Mouse (Mus musculus): ENCODE data around the gene Sdr9c7.
"Not testable (repeated sequence)": the region's sequence is repeated elsewhere in the genome, so short reads cannot be mapped to it uniquely, and the experiment has no call there.

The Sdr9c7 gene

GRCm38 (mm10) chr10:127898218-127898617 lies at the start of gene Sdr9c7:
Gene Sdr9c7, plus strand, starts transcription at chr10:127898518.
- in situ Hi-C loops (cut with MboI), result no loop called here

GRCm38 (mm10) chr10:127849628-127850027 lies 48.7 kb upstream of the Sdr9c7 start, which contains the start of gene Rdh19:
Gene Rdh19, plus strand, starts transcription at chr10:127849928.
- in situ Hi-C loops (cut with MboI), result no loop called here

GRCm38 (mm10) chr10:127856376-127856775 lies 41.9 kb upstream of the Sdr9c7 start:
- in situ Hi-C loops (cut with MboI), result no loop called here

- in situ Hi-C loops (cut with MboI), result no loop called here
Measured at GRCm38 (mm10) chr10:127864931-127865330, 33.4 kb upstream of the Sdr9c7 start.

- in situ Hi-C loops (cut with MboI), result no loop called here
Measured at GRCm38 (mm10) chr10:127866232-127866631, 32.1 kb upstream of the Sdr9c7 start, which contains the start of gene Rdh16f2. Gene Rdh16f2, plus strand, starts transcription at chr10:127866474.

- in situ Hi-C loops (cut with MboI), result no loop called here
Measured at GRCm38 (mm10) chr10:127872484-127872883, 25.8 kb upstream of the Sdr9c7 start.

- in situ Hi-C loops (cut with MboI), result no loop called here
Measured at GRCm38 (mm10) chr10:127877681-127878080, 20.6 kb upstream of the Sdr9c7 start.

GRCm38 (mm10) chr10:127878262-127879057 lies 19.9 kb upstream of the Sdr9c7 start:
- in situ Hi-C loops (cut with MboI), result no loop called here

GRCm38 (mm10) chr10:127879155-127879688 lies 19.1 kb upstream of the Sdr9c7 start:
- in situ Hi-C loops (cut with MboI), result no loop called here

GRCm38 (mm10) chr10:127881041-127881440 lies 17.3 kb upstream of the Sdr9c7 start:
- in situ Hi-C loops (cut with MboI), result no loop called here

- in situ Hi-C loops (cut with MboI), result no loop called here
Measured at GRCm38 (mm10) chr10:127886551-127886950, 11.8 kb upstream of the Sdr9c7 start.

- in situ Hi-C loops (cut with MboI), result no loop called here
Measured at GRCm38 (mm10) chr10:127886971-127887370, 11.3 kb upstream of the Sdr9c7 start.

GRCm38 (mm10) chr10:127888605-127889004 lies 9.7 kb upstream of the Sdr9c7 start, which contains the start of gene Rdh7:
Gene Rdh7, minus strand, starts transcription at chr10:127888817.
- in situ Hi-C loops (cut with MboI), result no loop called here

GRCm38 (mm10) chr10:127891481-127891880 lies 6.8 kb upstream of the Sdr9c7 start:
- in situ Hi-C loops (cut with MboI), result no loop called here

- in situ Hi-C loops (cut with MboI), result not testable (repeated sequence)
Measured at GRCm38 (mm10) chr10:127893163-127894022, 4.9 kb upstream of the Sdr9c7 start.

GRCm38 (mm10) chr10:127896705-127897104 lies 1.6 kb upstream of the Sdr9c7 start:
- in situ Hi-C loops (cut with MboI), result no loop called here

GRCm38 (mm10) chr10:127897506-127897905 lies 812 bp upstream of the Sdr9c7 start:
- in situ Hi-C loops (cut with MboI), result no loop called here

- in situ Hi-C loops (cut with MboI), result no loop called here
Measured at GRCm38 (mm10) chr10:127899783-127900182, 1.5 kb downstream of the Sdr9c7 start.

- in situ Hi-C loops (cut with MboI), result no loop called here
Measured at GRCm38 (mm10) chr10:127901751-127902150, 3.4 kb downstream of the Sdr9c7 start.

- in situ Hi-C loops (cut with MboI), result no loop called here
Measured at GRCm38 (mm10) chr10:127903116-127903515, 4.8 kb downstream of the Sdr9c7 start.

GRCm38 (mm10) chr10:127904718-127905446 lies 6.6 kb downstream of the Sdr9c7 start:
- in situ Hi-C loops (cut with MboI), result no loop called here

- in situ Hi-C loops (cut with MboI), result no loop called here
Measured at GRCm38 (mm10) chr10:127906138-127906537, 7.8 kb downstream of the Sdr9c7 start.
